Mouse (Mus musculus) erythroblast, embryonic 14.5 days (primary cell): ENCODE measurements at regions not wholly inside any gene's neighbourhood (a gene's known extent, or its start where the extent isn't known, plus 50 kb on each side); places are given as distances from the start of the nearest gene placed in this dataset.

Source experiments
- GATA1 ChIP-seq: IDR thresholded peaks from 2 replicates; pipeline ENCODE4 v1.6.1; 2012; ENCODE audit warnings: low read length, inconsistent platforms, mixed read lengths
- TAL1 ChIP-seq: IDR thresholded peaks from 3 replicates; pipeline ENCODE4 v1.6.1; 2012; ENCODE audit warnings: low read length, inconsistent platforms, mixed read lengths

DNA sequence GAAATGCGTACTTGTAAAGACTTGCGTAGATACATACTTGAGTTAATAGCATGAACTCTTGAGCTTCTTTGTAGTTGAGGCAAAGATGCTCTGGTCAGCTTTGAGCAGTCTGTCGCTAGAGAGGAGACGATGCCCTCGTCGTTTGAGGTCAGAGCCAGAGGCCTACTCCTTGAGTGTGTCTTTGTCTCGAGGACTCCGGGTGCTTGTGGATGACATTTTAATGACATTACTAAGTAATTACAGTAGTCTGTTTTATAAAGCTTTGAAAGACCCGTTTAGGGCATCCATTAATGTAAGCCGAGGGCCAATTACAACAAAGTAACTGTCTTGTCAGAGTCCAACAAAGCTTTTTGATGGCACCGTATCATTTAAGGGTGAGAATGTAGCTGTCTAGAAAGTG, 78.2 kb upstream of the Dkk2 start:
- TF ChIP-seq GATA1 (no peak), TAL1 (no peak)
